Mouse (Mus musculus) kidney, embryonic 16.5 days (tissue): ENCODE results near the gene Ecsit. TPM values are rescaled to one million over a fixed set of nuclear protein-coding genes. Genes with fewer than 3 reads are reported as not detected.

ENCODE experiments used
- ATAC-seq: fragments of 200-750 bp; cut with Nextera tagmentation; 2 replicates; pipeline ENCODE4 v1.8.0; 2017; ENCODE audit warnings: moderate TSS enrichment; ENCODE audit not compliant: low FRiP score, low TSS enrichment
- H3K27ac ChIP-seq: fragments of 300-500 bp; sonication (generic); 2 replicates; pipeline ENCODE4 v1.5.1; 2014; ENCODE audit warnings: low read length
- H3K27me3 ChIP-seq: fragments of 300-500 bp; sonication (generic); 2 replicates; pipeline ENCODE4 v1.6.1; 2014; ENCODE audit warnings: low read length, control low read depth, mixed read lengths; ENCODE audit not compliant: insufficient read depth
- H3K36me3 ChIP-seq: fragments of 300-500 bp; sonication (generic); 2 replicates; pipeline ENCODE4 v1.6.1; 2014; ENCODE audit warnings: low read length, control low read depth, mixed read lengths; ENCODE audit not compliant: insufficient read depth
- H3K4me1 ChIP-seq: fragments of 300-500 bp; sonication (generic); 2 replicates; pipeline ENCODE4 v1.6.1; 2014; ENCODE audit warnings: low read length, control low read depth, mixed read lengths; ENCODE audit not compliant: insufficient read depth
- H3K4me2 ChIP-seq: fragments of 300-500 bp; sonication (generic); replicated peaks from 2 replicates; pipeline ENCODE4 v1.6.1; 2014; ENCODE audit warnings: low read depth, low read length
- H3K4me3 ChIP-seq: fragments of 300-500 bp; sonication (generic); 2 replicates; pipeline ENCODE4 v1.5.1; 2014; ENCODE audit warnings: mild to moderate bottlenecking, low read length
- H3K9ac ChIP-seq: fragments of 300-500 bp; sonication (generic); replicated peaks from 2 replicates; pipeline ENCODE4 v1.6.1; 2014; ENCODE audit warnings: low read length
- H3K9me3 ChIP-seq: fragments of 300-500 bp; sonication (generic); 2 replicates; pipeline ENCODE4 v1.6.1; 2016; ENCODE audit warnings: low read length, control low read depth
- WGBS: fragments of 180-500 bp; shearing (Covaris S2); extraction: QIAGEN DNeasy Blood & Tissue Kit; methylation state at CpG from one replicate; pipeline ENCODE4 v1.1.7; 2014; 5-methylcytosine and 5-hydroxymethylcytosine counted together
- microRNA-seq: library from miRNA; unstranded; fragments of <30 nt; microRNA quantifications from one replicate; pipeline ENCODE4, GENCODE M21; 2016
- polyA plus RNA-seq: library from polyadenylated mRNA; unstranded; fragments of >200 nt; fragmentation: Nextera tagmentation; extraction: Ambion mirVana; gene quantifications from 2 replicates; pipeline ENCODE4 v1.2.1, GENCODE M21; 2015

Gene Ecsit
- polyA plus RNA-seq, 1 experiment from 2014 or later, result 62.7 TPM

DNA sequence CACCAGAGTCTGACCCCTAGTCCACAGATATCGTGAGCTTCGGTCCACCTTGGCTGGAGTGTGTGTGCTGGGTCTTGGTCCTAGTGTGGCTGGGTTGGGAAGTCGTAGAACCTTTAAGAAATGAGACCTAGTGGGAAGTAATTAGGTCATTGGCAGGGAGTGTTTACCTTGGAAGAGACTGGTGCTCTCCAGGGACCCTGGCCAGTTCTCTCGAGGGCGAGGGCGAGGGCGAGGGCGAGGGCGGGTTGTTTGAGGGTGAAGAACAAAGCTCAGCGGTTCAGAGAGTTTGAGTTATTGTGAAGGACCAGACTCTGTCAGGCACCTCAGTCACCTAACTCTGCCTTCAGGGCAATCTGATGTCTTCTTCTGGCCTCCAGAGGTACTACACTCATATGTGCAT, 47.4 kb downstream of the Ecsit start:
- Histone ChIP-seq H3K9me3 (0 out of 2 replicates have a peak, but pooled peaks cover 2% of the 10 kb centered on the region), H3K9ac (no peak overlapping the region), H3K4me2 (no peak overlapping the region), H3K4me3 (no peak overlapping the region), H3K36me3 (no peaks in the 10 kb centered on the region), H3K27ac (no peak overlapping the region), H3K27me3 (no peaks in the 10 kb centered on the region), H3K4me1 (no peaks in the 10 kb centered on the region)
- ATAC-seq, result no peak
- WGBS, result 68% methylated on average over 10 of the region's 10 CpGs

DNA sequence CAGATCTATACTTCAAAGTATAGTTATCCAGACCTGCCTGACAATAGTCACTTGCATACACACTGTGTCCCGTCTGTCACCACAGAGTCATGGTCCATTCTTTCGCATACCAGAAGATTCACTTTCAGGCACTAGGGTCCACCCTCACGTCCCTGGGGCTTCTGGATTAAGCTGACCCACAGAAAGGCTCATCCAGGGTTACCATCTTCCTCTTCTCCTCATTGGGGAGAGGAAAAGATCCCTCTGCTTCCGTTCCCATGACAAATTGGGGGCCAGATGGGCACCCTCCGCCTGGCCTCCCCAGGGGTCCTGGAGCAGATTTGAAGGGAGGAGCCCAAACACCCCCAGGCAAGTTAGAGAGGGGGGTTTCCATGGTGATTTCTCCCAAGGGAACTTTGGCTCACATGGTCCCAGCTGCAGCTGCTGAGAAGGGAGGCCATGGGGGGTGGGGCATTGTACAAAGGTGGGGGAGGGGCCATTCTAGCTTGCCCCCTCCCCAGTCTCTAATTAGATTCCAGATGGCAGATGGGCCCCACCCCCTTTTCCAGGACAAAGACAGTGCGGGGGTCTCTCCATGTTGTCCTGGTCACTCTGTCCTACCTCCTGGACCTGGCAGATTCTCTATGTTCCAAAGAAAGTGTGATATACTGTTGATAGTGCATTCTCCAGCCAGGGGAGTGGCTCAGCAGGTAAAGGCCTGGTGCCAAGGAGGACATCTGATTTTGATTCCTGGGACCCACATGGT, 49.8 kb downstream of the Ecsit start:
- H3K4me1 ChIP-seq, result no peaks in the 10 kb centered on the region

DNA sequence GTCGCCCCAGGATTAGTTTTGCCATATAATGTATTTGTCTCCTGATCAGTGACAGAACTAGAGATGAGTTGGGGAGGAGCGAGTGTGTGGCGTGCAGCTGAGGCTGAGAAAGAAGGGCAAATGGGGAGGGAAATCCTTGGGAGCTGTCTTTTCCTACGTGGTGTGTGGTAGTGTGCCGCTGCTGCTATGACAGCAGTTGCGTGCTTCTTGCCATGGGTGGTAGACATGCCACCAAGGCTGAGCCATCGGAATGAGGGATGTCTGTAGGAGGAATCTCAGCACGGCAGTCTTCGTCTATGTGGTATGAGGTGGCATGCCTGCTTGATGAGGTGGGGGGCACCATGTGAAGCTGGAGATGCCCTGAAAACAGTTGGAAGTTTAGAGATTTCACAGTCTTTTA, 54.9 kb downstream of the Ecsit start:
- 93% methylated on average over 9 of the region's 9 CpGs for whole genome bisulfite sequencing
- ATAC-seq, result no peak

More for the DNA sequence above, 49.8 kb downstream of the Ecsit start:
- no peak overlapping the region for H3K27ac ChIP-seq
- no peak overlapping the region for H3K4me2 ChIP-seq
- 51% methylated on average over 6 of the region's 6 CpGs for WGBS
- 0 out of 2 replicates have a peak, but pooled peaks cover 2% of the 10 kb centered on the region for H3K9me3 ChIP-seq
- H3K9ac ChIP-seq, result no peak overlapping the region
- no peaks in the 10 kb centered on the region for H3K27me3 ChIP-seq
- H3K36me3 ChIP-seq, result no peaks in the 10 kb centered on the region
- no peak for ATAC-seq
- H3K4me3 ChIP-seq, result no peak overlapping the region

DNA sequence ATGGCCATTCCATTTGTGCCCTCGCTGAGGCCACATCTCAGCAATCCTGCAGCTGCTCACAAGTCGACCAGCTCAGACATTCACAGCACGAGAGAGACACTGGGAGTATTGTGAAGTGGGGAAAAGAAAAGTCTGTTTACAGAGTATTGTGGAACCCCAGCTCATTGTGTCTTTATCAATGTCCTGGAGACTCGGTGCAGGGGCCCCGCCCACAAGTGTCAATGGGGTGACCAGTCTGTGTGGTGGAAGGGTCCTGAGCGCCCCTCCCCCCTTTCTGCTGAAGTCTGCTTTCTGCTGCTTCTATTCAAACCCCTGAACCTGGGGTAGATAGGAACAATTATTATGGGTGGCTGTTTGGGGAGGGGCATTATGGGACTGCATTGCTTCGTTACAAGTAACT, 56.8 kb downstream of the Ecsit start:
- 66% methylated on average over 7 of the region's 7 CpGs for WGBS

More for the DNA sequence above, 54.9 kb downstream of the Ecsit start:
- Histone ChIP-seq H3K27me3 (no peaks in the 10 kb centered on the region), H3K36me3 (no peaks in the 10 kb centered on the region), H3K9me3 (peaks cover 3% of the 10 kb centered on the region; the same call in 1 of the 2 replicates), H3K4me2 (no peak overlapping the region), H3K9ac (no peak overlapping the region), H3K4me3 (no peak overlapping the region), H3K27ac (no peak overlapping the region), H3K4me1 (no peaks in the 10 kb centered on the region)

DNA sequence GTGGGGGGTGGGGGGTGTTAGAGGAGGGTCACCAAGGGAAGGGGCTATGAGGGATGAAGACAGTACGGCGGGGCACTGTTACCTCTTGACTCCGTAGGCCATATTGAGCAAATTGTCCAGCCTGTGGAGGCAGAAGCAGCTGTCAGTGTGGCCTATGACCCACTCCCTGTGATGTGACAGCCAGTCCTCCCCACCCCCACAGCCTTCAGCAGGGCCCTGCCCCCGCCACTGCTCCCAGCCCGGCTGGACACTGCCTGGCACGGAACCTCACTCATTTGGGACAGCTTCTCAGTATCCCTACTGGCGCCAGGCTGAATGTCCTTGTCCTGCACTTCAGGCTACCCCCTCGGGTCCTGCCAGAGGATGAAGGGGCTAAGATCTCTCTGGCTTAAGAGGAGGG, 60.6 kb downstream of the Ecsit start:
- no peaks in the 10 kb centered on the region for H3K36me3 ChIP-seq
- H3K9me3 ChIP-seq, result peaks cover under 1% of the 10 kb centered on the region; the same call in 1 of the 2 replicates
- H3K9ac ChIP-seq, result no peak overlapping the region
- H3K4me3 ChIP-seq, result no peak overlapping the region
- WGBS, result 45% methylated on average over 8 of the region's 8 CpGs
- no peak overlapping the region for H3K4me2 ChIP-seq
- H3K4me1 ChIP-seq, result no peaks in the 10 kb centered on the region
- H3K27ac ChIP-seq, result no peak overlapping the region
- ATAC-seq, result no peak
- no peaks in the 10 kb centered on the region for H3K27me3 ChIP-seq

More for the DNA sequence above, 56.8 kb downstream of the Ecsit start:
- H3K4me1 ChIP-seq, result no peaks in the 10 kb centered on the region
- H3K36me3 ChIP-seq, result no peaks in the 10 kb centered on the region
- no peak for ATAC-seq
- H3K4me3 ChIP-seq, result no peak overlapping the region
- no peak overlapping the region for H3K4me2 ChIP-seq
- peaks cover 3% of the 10 kb centered on the region; the same call in 1 of the 2 replicates for H3K9me3 ChIP-seq
- H3K27ac ChIP-seq, result no peak overlapping the region
- H3K9ac ChIP-seq, result no peak overlapping the region
- no peaks in the 10 kb centered on the region for H3K27me3 ChIP-seq

Small RNA genes within 50 kb of the gene (microRNA-seq; reads per million reads assigned to microRNA genes)
- gene Mir7084, result not detected

Other genes starting within 250 kb of the Ecsit start
- 5.4 and 6.0 TPM in 2 replicates for gene Angptl8, start 249.9 kb downstream of the Ecsit start, polyA plus RNA-seq
- 46.8 and 47.1 TPM in 2 replicates for gene Dock6, start 232.8 kb downstream of the Ecsit start, polyA plus RNA-seq
- 14.2 and 14.4 TPM in 2 replicates for gene Rab3d, start 167.2 kb downstream of the Ecsit start, polyA plus RNA-seq
- gene Ccdc159, start 158.0 kb downstream of the Ecsit start, polyA plus RNA-seq, result 5.4 and 6.0 TPM in 2 replicates
- gene Tmem205, start 157.9 kb downstream of the Ecsit start, polyA plus RNA-seq, result 70.3 and 75.4 TPM in 2 replicates
- 10.4 and 10.7 TPM in 2 replicates for gene Plppr2, start 148.4 kb downstream of the Ecsit start, polyA plus RNA-seq
- 9.0 TPM in 2 replicates for gene Swsap1, start 129.7 kb downstream of the Ecsit start, polyA plus RNA-seq
- gene Epor, start 121.9 kb downstream of the Ecsit start, polyA plus RNA-seq, result 11.8 and 15.7 TPM in 2 replicates
- gene Rgl3, start 96.0 kb downstream of the Ecsit start, polyA plus RNA-seq, result 33.9 and 34.2 TPM in 2 replicates
- 1.9 TPM in 2 replicates for gene Ccdc151, start 82.8 kb downstream of the Ecsit start, polyA plus RNA-seq
- gene Prkcsh, start 82.6 kb downstream of the Ecsit start, polyA plus RNA-seq, result 157 and 161 TPM in 2 replicates
- 0.10 and 0.37 TPM in 2 replicates for gene Elavl3, start 33.4 kb downstream of the Ecsit start, polyA plus RNA-seq
- gene Gm49318, start 14.2 kb downstream of the Ecsit start, polyA plus RNA-seq, result not detected in 2 replicates
- gene Zfp653, start 14.1 kb downstream of the Ecsit start, polyA plus RNA-seq, result 11.6 and 14.2 TPM in 2 replicates
- 13.3 and 49.9 TPM in 2 replicates for gene Cnn1, start 13.8 kb upstream of the Ecsit start, polyA plus RNA-seq
- 195 and 203 TPM in 2 replicates for gene Elof1, start 31.7 kb upstream of the Ecsit start, polyA plus RNA-seq
- gene Acp5, start 50.3 kb upstream of the Ecsit start, polyA plus RNA-seq, result 5.8 and 6.7 TPM in 2 replicates
- 70.2 and 72.4 TPM in 2 replicates for gene Pigyl, start 71.4 kb upstream of the Ecsit start, polyA plus RNA-seq
- gene Zfp872, start 102.7 kb upstream of the Ecsit start, polyA plus RNA-seq, result 0.20 and 0.32 TPM in 2 replicates
- gene Zfp809, start 140.3 kb upstream of the Ecsit start, polyA plus RNA-seq, result 20.0 and 21.7 TPM in 2 replicates
- 4.9 and 5.2 TPM in 2 replicates for gene Zfp599, start 174.5 kb upstream of the Ecsit start, polyA plus RNA-seq
- 20.7 and 23.0 TPM in 2 replicates for gene Zfp810, start 222.2 kb upstream of the Ecsit start, polyA plus RNA-seq